22 mouse cellular contexts compared by ENCODE assay signal in the genomic region with DNA sequence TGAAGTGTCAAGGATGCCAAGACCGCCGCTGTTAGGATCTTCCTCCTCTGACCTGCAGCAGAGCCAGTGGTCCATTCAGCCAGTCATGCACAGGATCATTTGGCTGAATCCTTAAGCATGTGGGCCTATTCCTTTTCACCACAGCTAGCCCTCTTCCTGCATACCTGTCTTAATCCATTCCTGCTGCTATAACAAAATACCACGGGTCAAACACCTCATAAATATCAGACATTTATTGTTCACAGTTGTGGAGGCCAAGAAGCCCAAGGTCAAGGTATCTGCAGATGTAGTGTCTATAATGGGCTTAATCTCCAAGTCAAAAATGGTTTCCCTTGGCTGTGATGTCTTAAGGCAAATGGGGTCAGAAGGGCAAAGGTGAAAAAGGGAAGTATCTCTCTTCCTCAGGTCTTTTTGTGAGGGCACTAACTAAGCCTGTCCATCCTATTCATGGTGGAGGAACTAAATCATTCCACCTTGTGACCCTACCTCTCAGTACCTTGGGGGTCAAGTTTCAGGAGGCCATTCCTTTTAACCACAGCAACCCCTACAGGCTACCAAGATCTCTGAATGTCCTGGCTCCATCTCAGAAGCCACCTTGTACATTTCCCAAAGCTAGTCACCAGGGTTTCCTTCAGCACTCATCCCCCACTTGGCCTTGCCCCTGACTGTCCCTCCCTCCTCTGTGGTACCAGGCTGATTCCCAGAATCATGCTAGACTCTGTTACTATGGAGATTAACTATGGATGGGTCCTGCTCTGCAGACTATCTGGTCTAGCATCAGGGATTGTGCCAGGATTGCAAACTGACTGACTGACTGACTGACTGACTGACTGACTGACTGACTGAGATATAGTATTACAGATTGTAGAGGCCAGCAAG.
DNase-seq lines count a peak whose midpoint lies in the region; ATAC-seq lines count a peak whose summit lies in the region.
"Had no signal": no experiment of that assay in that cellular context is flagged by ENCODE, and none has a peak within 500 bp of the region (broad histone marks: within the 10 kb centered on the region; RNA-seq: fewer than 3 reads in every experiment).

No protein-coding gene starts in this region.

- H3K4me1 ChIP-seq in midbrain, embryonic 10.5 days = no peaks in the 10 kb centered on the region; the same call in 1 of the 2 replicates
- H3K4me1 ChIP-seq in midbrain, embryonic 16.5 days (ENCODE audit: control insufficient read depth, insufficient read depth, low read length) = no peaks in the 10 kb centered on the region
- H3K4me1 ChIP-seq in embryonic facial prominence, embryonic 11.5 days (ENCODE audit: control insufficient read depth, insufficient read depth, low read length) = no peaks in the 10 kb centered on the region
- H3K4me1 ChIP-seq: neural tube, embryonic 13.5 days had no signal

- no peak overlapping the region for H3K4me2 ChIP-seq in midbrain, embryonic 16.5 days (ENCODE audit: low read length)
- no peak overlapping the region for H3K4me2 ChIP-seq in embryonic facial prominence, embryonic 11.5 days (ENCODE audit: low read depth, low read length)
- H3K4me2 ChIP-seq: neural tube, embryonic 13.5 days had no signal

- ATAC-seq in midbrain, embryonic 16.5 days = no peak
- no peak for ATAC-seq in embryonic facial prominence, embryonic 11.5 days (replicated peaks; ENCODE audit: insufficient number of reproducible peaks, low FRiP score, low TSS enrichment, low read depth)
- peak; percentile 46; the same call in 1 of the 2 replicates for ATAC-seq in megakaryocyte, adult 5-6 weeks (ENCODE audit: poor library complexity, severe bottlenecking)
- ATAC-seq: forebrain, embryonic 14.5 days; lung, postnatal 0 days had no signal

- H3K4me3 ChIP-seq in midbrain, embryonic 10.5 days = no peak overlapping the region
- H3K4me3 ChIP-seq in midbrain, embryonic 16.5 days (ENCODE audit: low read depth, low read length) = no peak overlapping the region
- H3K4me3 ChIP-seq in embryonic facial prominence, embryonic 11.5 days (ENCODE audit: low read depth, low read length) = no peak overlapping the region
- H3K4me3 ChIP-seq: neural tube, embryonic 13.5 days had no signal

- H3K27me3 ChIP-seq in midbrain, embryonic 10.5 days (ENCODE audit: low read depth, poor library complexity, severe bottlenecking) = no peaks in the 10 kb centered on the region
- H3K27me3 ChIP-seq in midbrain, embryonic 16.5 days (ENCODE audit: control insufficient read depth, insufficient read depth, low read depth, low read length) = no peaks in the 10 kb centered on the region
- no peaks in the 10 kb centered on the region; the same call in 1 of the 2 replicates for H3K27me3 ChIP-seq in embryonic facial prominence, embryonic 11.5 days (ENCODE audit: control insufficient read depth, insufficient read depth, low read length)
- H3K27me3 ChIP-seq: neural tube, embryonic 13.5 days had no signal

- WGBS in midbrain, embryonic 10.5 days = 92% methylated on average over 3 of the region's 3 CpGs
- 97% methylated on average over 3 of the region's 3 CpGs for WGBS in midbrain, embryonic 16.5 days
- WGBS in embryonic facial prominence, embryonic 11.5 days = 68% methylated on average over 3 of the region's 3 CpGs

- no peak overlapping the region for H3K9ac ChIP-seq in midbrain, embryonic 16.5 days (ENCODE audit: low read depth, low read length)
- H3K9ac ChIP-seq in embryonic facial prominence, embryonic 11.5 days (replicated peaks; ENCODE audit: low read length) = no peak overlapping the region
- H3K9ac ChIP-seq: liver, embryonic 14.5 days; neural tube, embryonic 13.5 days had no signal

- DNase-seq in midbrain, embryonic 10.5 days (ENCODE audit: low spot score) = peak; percentile 8
- peak; percentile 13 for DNase-seq in embryonic facial prominence, embryonic 11.5 days (ENCODE audit: low spot score)
- DNase-seq in forelimb bud, embryonic 11.5 days (ENCODE audit: low read depth, low spot score) = peak; percentile 85
- DNase-seq in cerebellum, postnatal 10 days = no peak
- no peak for DNase-seq in kidney, postnatal 36 days
- no peak for DNase-seq in spleen, postnatal 36 days (ENCODE audit: low spot score in 2 of 2)
- DNase-seq: adrenal gland, postnatal 36 days; cerebellum, adult 11-12 months; cerebellum, postnatal 25 days; gastrocnemius, postnatal 25 days; kidney, adult 2 months; kidney, postnatal 14 days; left cerebral cortex, postnatal 4 days; right cerebral cortex, postnatal 14 days; spleen, adult 18-20 months; thymus, postnatal 4 days had no signal

- no peak overlapping the region for H3K27ac ChIP-seq in midbrain, embryonic 10.5 days (replicated peaks)
- H3K27ac ChIP-seq in midbrain, embryonic 16.5 days (ENCODE audit: low read length) = no peak overlapping the region
- H3K27ac ChIP-seq in embryonic facial prominence, embryonic 11.5 days (replicated peaks; ENCODE audit: low read depth, low read length) = no peak overlapping the region
- H3K27ac ChIP-seq: liver, embryonic 14.5 days; neural tube, embryonic 13.5 days had no signal

- no peaks in the 10 kb centered on the region for H3K36me3 ChIP-seq in midbrain, embryonic 10.5 days
- H3K36me3 ChIP-seq in midbrain, embryonic 16.5 days (ENCODE audit: control insufficient read depth, insufficient read depth, low read length) = no peaks in the 10 kb centered on the region
- H3K36me3 ChIP-seq in embryonic facial prominence, embryonic 11.5 days (replicated peaks; ENCODE audit: control insufficient read depth, insufficient read depth, low read depth, low read length) = no peaks in the 10 kb centered on the region
- H3K36me3 ChIP-seq: neural tube, embryonic 13.5 days had no signal

- no peaks in the 10 kb centered on the region for H3K9me3 ChIP-seq in midbrain, embryonic 10.5 days (replicated peaks)
- H3K9me3 ChIP-seq in midbrain, embryonic 16.5 days (replicated peaks; ENCODE audit: control insufficient read depth, low read length, poor library complexity, severe bottlenecking) = no peaks in the 10 kb centered on the region
- no peaks in the 10 kb centered on the region for H3K9me3 ChIP-seq in embryonic facial prominence, embryonic 11.5 days (replicated peaks; ENCODE audit: control insufficient read depth, low read length)
- H3K9me3 ChIP-seq: neural tube, embryonic 13.5 days had no signal

Comparison
In these comparisons a context has a peak if more than half of its experiments do, and no peak if none do; other contexts are left out.
1. DNase-seq: peak in midbrain, embryonic 10.5 days (single experiment), embryonic facial prominence, embryonic 11.5 days (single experiment) and forelimb bud, embryonic 11.5 days (single experiment); none in cerebellum, postnatal 10 days (0 of 2), kidney, postnatal 36 days (0 of 2) and spleen, postnatal 36 days (0 of 2).